Mouse (Mus musculus) inflammation-experienced regulatory T-cells, adult 6 months (primary cell): ENCODE measurements around the gene Ehhadh. TPM values are rescaled to one million over a fixed set of nuclear protein-coding genes. Genes with fewer than 3 reads are reported as not detected.
"Not testable (repeated sequence)": the region's sequence is repeated elsewhere in the genome, so short reads cannot be mapped to it uniquely, and the experiment has no call there.

Source experiments
- ATAC-seq: one replicate; pipeline ENCODE4 v1.8.0; 2017
- polyA plus RNA-seq, 3 experiments: library from polyadenylated mRNA; unstranded; fragments of 100-300 nt; shearing (Covaris generic); gene quantifications; one replicate each; pipeline ENCODE4 v1.2.1; 2017

Gene Ehhadh
- polyA plus RNA-seq, 3 experiments from 2014 or later = 3.2 to 7.9 (median 6.3) TPM

- peak; percentile 97 for ATAC-seq
Observed at GRCm38 (mm10) chr16:21793875-21794696, 6.5 kb upstream of the Ehhadh start, which contains the start of gene Map3k13. Map3k13 (plus strand) TSS chr16:21794346.

- ATAC-seq = not testable (repeated sequence)
Observed at GRCm38 (mm10) chr16:21793080-21793810, 5.6 kb upstream of the Ehhadh start.

GRCm38 (mm10) chr16:21791779-21792178 lies 4.2 kb upstream of the Ehhadh start:
- no peak for ATAC-seq

GRCm38 (mm10) chr16:21790469-21790868 lies 2.9 kb upstream of the Ehhadh start:
- no peak for ATAC-seq

GRCm38 (mm10) chr16:21789180-21789579 lies 1.6 kb upstream of the Ehhadh start:
- no peak for ATAC-seq

GRCm38 (mm10) chr16:21788581-21788980 lies 974 bp upstream of the Ehhadh start:
- ATAC-seq = no peak

- ATAC-seq = no peak
Observed at GRCm38 (mm10) chr16:21786317-21786716, 1.3 kb downstream of the Ehhadh start.

GRCm38 (mm10) chr16:21785000-21785399 lies 2.6 kb downstream of the Ehhadh start:
- ATAC-seq = no peak

- no peak for ATAC-seq
Observed at GRCm38 (mm10) chr16:21782807-21783206, 4.8 kb downstream of the Ehhadh start.

- no peak for ATAC-seq
Observed at GRCm38 (mm10) chr16:21781895-21782294, 5.7 kb downstream of the Ehhadh start.

GRCm38 (mm10) chr16:21781277-21781676 lies 6.3 kb downstream of the Ehhadh start:
- no peak for ATAC-seq

- no peak for ATAC-seq
Observed at GRCm38 (mm10) chr16:21779149-21779548, 8.5 kb downstream of the Ehhadh start.

- no peak for ATAC-seq
Observed at GRCm38 (mm10) chr16:21778293-21778866, 9.2 kb downstream of the Ehhadh start.

GRCm38 (mm10) chr16:21774725-21775124 lies 12.9 kb downstream of the Ehhadh start:
- no peak for ATAC-seq

GRCm38 (mm10) chr16:21769667-21770066 lies 17.9 kb downstream of the Ehhadh start:
- no peak for ATAC-seq

GRCm38 (mm10) chr16:21768255-21768654 lies 19.4 kb downstream of the Ehhadh start:
- ATAC-seq = no peak

- no peak for ATAC-seq
Observed at GRCm38 (mm10) chr16:21758447-21758846, 29.2 kb downstream of the Ehhadh start.

- ATAC-seq = no peak
Observed at GRCm38 (mm10) chr16:21743401-21743800, 44.2 kb downstream of the Ehhadh start.

- no peak for ATAC-seq
Observed at GRCm38 (mm10) chr16:21742898-21743297, 44.7 kb downstream of the Ehhadh start.

GRCm38 (mm10) chr16:21742191-21742870 lies 45.3 kb downstream of the Ehhadh start:
- ATAC-seq = no peak

- ATAC-seq = no peak
Observed at GRCm38 (mm10) chr16:21741542-21741941, 46.1 kb downstream of the Ehhadh start.

- ATAC-seq = no peak
Observed at GRCm38 (mm10) chr16:21735638-21736037, 52.0 kb downstream of the Ehhadh start.

GRCm38 (mm10) chr16:21727897-21728364 lies 59.7 kb downstream of the Ehhadh start:
- peak; percentile 93 for ATAC-seq
